Mouse (Mus musculus): ENCODE results near the gene Olfr52. TPM values are rescaled to one million over a fixed set of nuclear protein-coding genes. Genes with fewer than 3 reads are reported as not detected.
"Not testable (repeated sequence)": the region's sequence is repeated elsewhere in the genome, so short reads cannot be mapped to it uniquely, and the experiment has no call there.

The Olfr52 gene
- not detected in 2 replicates for polyA plus RNA-seq (2012; rRNA removed)

DNA sequence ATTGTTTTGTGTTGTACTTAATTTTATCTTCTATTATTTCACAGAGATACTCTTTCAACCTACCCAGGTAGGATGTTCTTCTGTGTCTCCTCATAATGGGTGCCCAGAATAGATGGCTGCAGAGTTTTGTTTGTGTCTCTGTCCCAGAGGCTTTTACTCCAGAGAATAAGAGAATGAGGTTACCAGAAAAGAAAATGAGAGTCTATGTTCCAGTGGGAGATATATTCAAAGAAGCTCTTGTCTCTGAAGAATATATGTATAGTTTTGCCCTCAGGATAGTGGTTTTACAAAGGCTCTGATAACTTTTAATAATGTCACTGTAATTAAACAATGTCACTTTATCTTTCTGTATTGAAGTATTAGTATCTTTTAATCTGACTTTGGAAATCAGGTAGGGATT, at the start of gene Olfr52:
Gene Olfr52 (minus strand): TSS at position 101 of the 400 bp plus-strand sequence.
- H3K4me1 ChIP-seq (ENCODE audit: control insufficient read depth, insufficient read depth, low read length), result no peaks in the 10 kb centered on the region
- no peak within 1 kb of the TSS for H3K27ac ChIP-seq (ENCODE audit: insufficient read depth, low read length)
- TF ChIP-seq CTCF (IDR thresholded peaks at IDR 0.05; ENCODE audit: extremely low read depth, insufficient read depth, low read length) (no peak), POLR2A (IDR thresholded peaks at IDR 0.05; ENCODE audit: extremely low read depth, insufficient read depth, low read length) (no peak)
- H3K4me3 ChIP-seq (ENCODE audit: insufficient read depth, low read length), result no peak within 1 kb of the TSS

DNA sequence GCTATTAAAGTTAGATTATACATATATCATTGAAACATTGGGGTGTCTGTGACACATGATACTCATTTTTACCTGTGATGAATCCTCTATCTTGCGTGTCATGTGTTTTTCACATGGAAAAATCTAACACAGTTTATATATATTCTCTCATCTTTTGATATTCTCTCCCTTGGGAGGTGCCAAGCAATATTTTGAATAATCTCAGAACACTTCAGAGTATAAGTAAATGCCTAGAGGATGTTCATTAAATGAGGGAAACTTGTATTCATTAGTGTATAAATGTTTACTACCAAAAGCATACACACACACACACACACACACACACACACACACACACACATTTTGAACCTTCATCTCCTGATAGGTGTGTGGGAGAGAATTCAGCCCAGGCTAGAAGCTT, 45.8 kb upstream of the Olfr52 start, which contains the start of gene Olfr1047:
Gene Olfr1047 (minus strand): TSS at position 101 of the 400 bp plus-strand sequence.
- TF ChIP-seq CTCF (IDR thresholded peaks at IDR 0.05; ENCODE audit: extremely low read depth, insufficient read depth, low read length), result no peak
- TF ChIP-seq POLR2A (IDR thresholded peaks at IDR 0.05; ENCODE audit: extremely low read depth, insufficient read depth, low read length), result no peak
- no peak within 1 kb of the TSS for H3K4me3 ChIP-seq (ENCODE audit: insufficient read depth, low read length)
- H3K27ac ChIP-seq (ENCODE audit: insufficient read depth, low read length), result no peak within 1 kb of the TSS
- no peaks in the 10 kb centered on the region for H3K4me1 ChIP-seq (ENCODE audit: control insufficient read depth, insufficient read depth, low read length)

DNA sequence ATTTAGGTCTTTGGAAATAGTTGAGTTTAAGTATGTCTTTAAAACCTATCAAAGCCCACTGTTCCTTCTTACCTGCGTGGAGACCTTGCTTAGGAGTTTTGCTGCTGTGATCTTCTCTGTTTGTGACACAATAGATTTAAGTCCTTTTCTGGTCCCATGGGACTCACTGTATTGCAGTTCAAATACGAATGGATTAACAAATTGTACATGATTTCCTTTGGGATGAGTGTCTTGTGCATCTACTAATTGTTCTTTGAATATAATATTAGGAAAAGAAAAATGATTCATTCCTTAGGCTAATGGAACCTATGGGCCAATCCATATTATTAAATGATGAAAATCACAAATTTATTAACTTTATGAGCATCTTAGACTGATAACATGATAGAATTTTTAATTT, 33.7 kb upstream of the Olfr52 start, which contains the start of gene Olfr1046:
Gene Olfr1046 (minus strand): TSS at position 101 of the 400 bp plus-strand sequence.
- no peak for TF ChIP-seq POLR2A (IDR thresholded peaks at IDR 0.05; ENCODE audit: extremely low read depth, insufficient read depth, low read length)
- no peak for TF ChIP-seq CTCF (IDR thresholded peaks at IDR 0.05; ENCODE audit: extremely low read depth, insufficient read depth, low read length)
- Histone ChIP-seq H3K4me1 (ENCODE audit: control insufficient read depth, insufficient read depth, low read length) (no peaks in the 10 kb centered on the region), H3K4me3 (ENCODE audit: insufficient read depth, low read length) (no peak within 1 kb of the TSS), H3K27ac (ENCODE audit: insufficient read depth, low read length) (no peak within 1 kb of the TSS)

DNA sequence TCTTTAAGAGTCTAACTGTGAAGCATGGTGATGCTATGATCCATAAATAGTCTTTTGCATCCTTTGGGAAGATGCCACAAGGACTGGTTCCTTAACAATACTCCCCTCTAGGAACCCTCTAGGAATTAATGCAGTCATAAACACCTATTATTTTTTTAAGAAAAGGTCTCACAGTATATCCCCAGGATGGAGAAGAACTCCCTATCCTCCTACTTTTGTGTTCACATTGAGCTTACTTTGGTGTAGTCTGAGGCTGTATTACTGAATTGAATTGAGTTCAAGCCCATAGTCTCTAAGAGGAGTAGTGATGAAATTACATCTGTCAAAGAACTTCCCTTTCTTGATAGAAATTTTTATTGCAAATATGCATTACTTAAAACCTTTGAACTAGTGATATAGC, 17.4 kb upstream of the Olfr52 start, which contains the start of gene Olfr1045:
Gene Olfr1045 (minus strand): TSS at position 101 of the 400 bp plus-strand sequence.
- no peak within 1 kb of the TSS for H3K27ac ChIP-seq (ENCODE audit: insufficient read depth, low read length)
- no peak within 1 kb of the TSS for H3K4me3 ChIP-seq (ENCODE audit: insufficient read depth, low read length)
- no peaks in the 10 kb centered on the region for H3K4me1 ChIP-seq (ENCODE audit: control insufficient read depth, insufficient read depth, low read length)
- no peak for TF ChIP-seq POLR2A (IDR thresholded peaks at IDR 0.05; ENCODE audit: extremely low read depth, insufficient read depth, low read length)
- TF ChIP-seq CTCF (IDR thresholded peaks at IDR 0.05; ENCODE audit: extremely low read depth, insufficient read depth, low read length), result no peak

DNA sequence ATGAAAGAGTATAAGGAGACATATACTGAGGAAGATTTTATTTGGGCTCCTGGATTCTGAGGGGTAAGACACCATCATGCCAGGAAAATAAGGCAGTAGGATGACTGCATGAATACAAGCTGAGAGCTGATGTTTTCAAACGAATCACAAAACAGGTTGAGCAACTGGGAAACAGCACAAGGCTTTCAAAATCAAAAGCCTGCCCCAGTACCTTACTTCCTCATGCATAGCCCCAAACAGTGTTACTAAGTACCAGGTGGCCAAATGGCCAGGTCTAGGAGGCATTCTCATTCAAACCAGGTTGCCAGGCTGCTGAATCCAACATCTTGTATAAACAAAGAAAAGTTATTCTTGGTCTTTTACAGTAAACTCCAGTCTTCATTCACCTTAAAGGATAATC, 10.4 kb upstream of the Olfr52 start:
- Histone ChIP-seq H3K4me1 (ENCODE audit: control insufficient read depth, insufficient read depth, low read length) (no peaks in the 10 kb centered on the region), H3K27ac (ENCODE audit: insufficient read depth, low read length) (no peak overlapping the region), H3K4me3 (ENCODE audit: insufficient read depth, low read length) (no peak overlapping the region)
- no peak for TF ChIP-seq CTCF (IDR thresholded peaks at IDR 0.05; ENCODE audit: extremely low read depth, insufficient read depth, low read length)
- no peak for TF ChIP-seq POLR2A (IDR thresholded peaks at IDR 0.05; ENCODE audit: extremely low read depth, insufficient read depth, low read length)

DNA sequence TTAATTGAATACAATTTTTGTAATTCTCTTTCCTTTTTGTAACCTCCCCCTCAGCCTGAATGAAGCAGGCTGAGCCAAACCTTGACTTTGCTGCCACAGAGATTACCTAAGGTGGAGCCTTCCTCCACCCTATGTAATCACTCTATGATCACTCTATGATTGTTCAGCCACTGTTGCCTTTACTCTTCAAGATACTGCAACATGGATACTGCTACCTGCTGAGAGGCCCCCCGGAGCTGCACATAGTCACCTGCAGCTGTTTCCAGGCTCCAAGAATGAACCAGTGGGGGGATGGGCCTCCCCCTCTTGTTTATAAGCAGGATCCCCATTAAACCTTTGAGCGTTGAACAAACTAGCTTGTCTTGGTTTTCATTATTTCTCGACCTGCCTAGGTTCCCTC, 5.5 kb downstream of the Olfr52 start:
- Histone ChIP-seq H3K4me1 (ENCODE audit: control insufficient read depth, insufficient read depth, low read length) (no peaks in the 10 kb centered on the region), H3K27ac (ENCODE audit: insufficient read depth, low read length) (no peak overlapping the region), H3K4me3 (ENCODE audit: insufficient read depth, low read length) (no peak overlapping the region)
- TF ChIP-seq POLR2A (IDR thresholded peaks at IDR 0.05; ENCODE audit: extremely low read depth, insufficient read depth, low read length) (no peak), CTCF (IDR thresholded peaks at IDR 0.05; ENCODE audit: extremely low read depth, insufficient read depth, low read length) (no peak)

DNA sequence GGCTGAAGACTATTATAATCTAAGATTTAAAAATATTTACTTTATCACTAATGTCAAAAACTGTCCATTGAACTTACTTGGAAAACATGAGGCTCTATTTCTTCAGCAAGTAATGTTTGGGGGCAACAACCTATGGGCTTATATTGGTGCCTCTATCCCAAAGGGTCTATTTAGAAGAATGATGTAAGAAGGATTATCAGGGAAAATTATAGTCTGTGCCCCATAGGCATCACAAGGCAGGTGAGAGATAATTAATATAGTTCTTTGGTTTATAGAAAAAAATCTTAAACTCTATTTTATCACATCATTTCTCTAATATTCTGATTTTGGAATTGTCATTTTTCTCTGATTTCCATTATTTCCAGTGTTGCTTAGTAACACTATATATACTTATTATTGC, 7.8 kb downstream of the Olfr52 start, which contains the start of gene Olfr1044:
Gene Olfr1044 (minus strand): TSS at position 101 of the 400 bp plus-strand sequence.
- TF ChIP-seq CTCF (IDR thresholded peaks at IDR 0.05; ENCODE audit: extremely low read depth, insufficient read depth, low read length) (no peak), POLR2A (IDR thresholded peaks at IDR 0.05; ENCODE audit: extremely low read depth, insufficient read depth, low read length) (no peak)

DNA sequence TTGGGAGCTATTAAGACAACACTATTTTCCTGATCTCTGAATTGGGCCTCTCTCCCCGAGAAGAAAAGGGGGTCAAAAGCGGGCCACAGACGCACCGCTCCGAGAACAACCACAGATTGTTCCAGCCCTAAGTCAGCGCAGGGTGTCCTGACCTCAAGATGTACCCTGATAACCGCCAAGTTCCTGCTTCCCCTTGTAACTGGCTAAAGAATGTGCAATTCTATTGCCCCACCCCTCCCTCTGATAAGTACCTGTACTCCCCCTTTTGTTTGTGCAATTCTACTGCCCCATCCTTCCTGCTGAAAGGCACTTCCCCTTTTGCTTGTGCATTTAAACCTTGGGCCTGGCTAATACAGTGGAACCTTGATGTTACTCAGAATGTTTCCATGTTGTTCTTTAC, 10.1 kb downstream of the Olfr52 start:
- H3K4me3 ChIP-seq (ENCODE audit: insufficient read depth, low read length); H3K4me1 ChIP-seq (ENCODE audit: control insufficient read depth, insufficient read depth, low read length); H3K27ac ChIP-seq (ENCODE audit: insufficient read depth, low read length): not testable (repeated sequence)

More for the DNA sequence above, 7.8 kb downstream of the Olfr52 start, which contains the start of gene Olfr1044:
- Histone ChIP-seq H3K4me1 (ENCODE audit: control insufficient read depth, insufficient read depth, low read length) (no peaks in the 10 kb centered on the region), H3K4me3 (ENCODE audit: insufficient read depth, low read length) (no peak within 1 kb of the TSS), H3K27ac (ENCODE audit: insufficient read depth, low read length) (no peak within 1 kb of the TSS)

DNA sequence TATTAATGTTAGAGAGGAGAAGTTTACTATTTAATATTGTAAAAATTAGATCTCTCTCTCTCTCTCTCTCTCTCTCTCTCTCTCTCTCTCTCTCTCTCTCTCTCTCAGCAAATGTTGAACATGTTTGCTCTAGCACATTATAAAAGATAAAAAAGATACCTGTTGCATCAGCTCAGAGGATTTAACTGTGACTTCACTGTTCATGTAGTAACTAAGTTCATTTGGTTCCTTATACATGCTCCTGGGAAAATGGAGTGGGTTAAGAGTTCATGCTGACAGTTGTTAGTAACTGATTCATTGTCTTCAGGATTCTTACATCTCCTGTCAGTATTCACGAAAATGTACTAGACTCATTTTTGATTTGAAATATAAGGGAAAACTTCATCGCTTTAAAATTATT, 18.1 kb downstream of the Olfr52 start, which contains the start of gene Olfr1043:
Gene Olfr1043 (minus strand): TSS at position 101 of the 400 bp plus-strand sequence.
- Histone ChIP-seq H3K27ac (ENCODE audit: insufficient read depth, low read length) (no peak within 1 kb of the TSS), H3K4me1 (ENCODE audit: control insufficient read depth, insufficient read depth, low read length) (no peaks in the 10 kb centered on the region), H3K4me3 (ENCODE audit: insufficient read depth, low read length) (no peak within 1 kb of the TSS)
- TF ChIP-seq CTCF (IDR thresholded peaks at IDR 0.05; ENCODE audit: extremely low read depth, insufficient read depth, low read length) (no peak), POLR2A (IDR thresholded peaks at IDR 0.05; ENCODE audit: extremely low read depth, insufficient read depth, low read length) (no peak)

DNA sequence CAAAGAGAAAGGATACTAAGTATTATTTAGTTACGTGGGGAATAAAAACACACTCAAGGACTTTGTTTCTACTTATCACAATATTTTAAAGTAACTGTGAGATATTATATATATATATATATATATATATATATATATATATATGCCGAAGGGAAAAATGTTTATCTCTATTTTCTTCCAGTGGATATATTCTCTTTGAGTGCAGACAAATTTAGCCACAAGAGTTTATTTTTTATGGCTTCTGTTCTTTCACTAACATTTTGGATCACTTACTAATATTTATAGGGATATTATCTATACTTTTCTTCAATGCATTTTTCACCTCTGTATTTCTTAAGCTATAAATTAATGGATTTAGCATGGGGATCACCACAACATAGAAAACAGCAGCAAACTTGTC, 23.7 kb downstream of the Olfr52 start, which contains the start of gene Olfr1042:
Gene Olfr1042 (minus strand): TSS at position 101 of the 400 bp plus-strand sequence.
- no peak within 1 kb of the TSS for H3K4me3 ChIP-seq (ENCODE audit: insufficient read depth, low read length)
- TF ChIP-seq CTCF (IDR thresholded peaks at IDR 0.05; ENCODE audit: extremely low read depth, insufficient read depth, low read length) (no peak), POLR2A (IDR thresholded peaks at IDR 0.05; ENCODE audit: extremely low read depth, insufficient read depth, low read length) (no peak)
- H3K27ac ChIP-seq (ENCODE audit: insufficient read depth, low read length), result no peak within 1 kb of the TSS
- H3K4me1 ChIP-seq (ENCODE audit: control insufficient read depth, insufficient read depth, low read length), result no peaks in the 10 kb centered on the region

Data from cortical plate, adult 2 months (tissue).